Mouse (Mus musculus): ENCODE data around the gene Aftph.

The Aftph gene

GRCm38 (mm10) chr11:20647902-20648625 is 93.3 kb downstream of the Aftph start:
- DNase-seq (ENCODE audit: low read depth), result no peak

DNA sequence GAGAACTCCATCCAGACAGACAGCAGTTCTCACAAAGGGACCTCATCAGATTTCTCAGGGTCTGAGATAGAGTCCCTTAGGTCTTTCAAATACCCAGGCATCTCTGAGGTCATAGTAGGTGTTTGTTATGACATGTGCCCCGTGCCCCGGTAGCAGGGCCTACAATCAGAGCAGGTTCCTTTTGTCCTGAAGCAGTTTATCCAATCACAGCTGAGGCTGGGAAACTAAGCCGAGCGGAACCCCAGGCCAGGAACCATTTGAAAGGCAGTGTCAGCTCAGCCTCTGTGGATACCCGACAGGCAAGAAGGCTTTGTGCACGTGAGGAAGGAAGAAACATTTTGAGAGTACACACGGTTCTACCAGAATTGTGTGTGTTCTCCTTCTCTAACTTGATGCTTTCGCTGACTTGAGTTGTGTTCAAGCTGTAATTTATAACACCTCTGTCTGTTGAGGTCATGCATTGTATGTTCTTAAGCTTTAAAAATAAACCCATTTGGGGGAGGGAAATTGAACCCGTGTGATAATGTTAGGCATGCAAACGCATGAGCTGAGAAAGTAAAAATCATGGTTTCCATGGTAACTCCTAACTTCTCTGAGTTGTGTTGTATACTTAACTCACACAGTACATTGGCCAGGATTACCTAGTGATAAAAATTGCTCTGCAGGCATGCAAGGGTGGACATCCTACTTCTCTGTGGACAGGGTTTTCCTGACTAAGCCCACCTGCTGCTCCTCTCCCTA is 94.2 kb downstream of the Aftph start:
- DNase-seq (ENCODE audit: low read depth), result no peak

DNA sequence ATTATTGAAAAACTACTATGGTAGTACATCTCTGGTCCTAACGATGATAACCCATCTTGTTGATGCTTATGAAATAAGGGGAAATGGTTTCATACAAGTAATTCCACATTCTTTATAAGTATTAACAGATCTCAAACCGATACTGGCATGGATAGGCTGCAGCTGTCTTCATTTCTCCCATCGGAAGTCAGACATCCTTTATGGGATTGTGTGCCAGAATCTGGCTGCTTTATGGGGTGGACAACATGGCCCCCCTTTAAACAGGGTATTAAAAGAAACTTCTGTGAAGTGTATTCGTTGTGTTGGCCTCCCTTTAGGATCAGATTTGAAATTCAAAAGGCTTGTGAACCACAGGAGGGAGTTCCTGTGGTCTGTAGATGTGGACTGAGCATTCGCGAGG is 95.2 kb downstream of the Aftph start:
- no peak for DNase-seq (ENCODE audit: low read depth)

DNA sequence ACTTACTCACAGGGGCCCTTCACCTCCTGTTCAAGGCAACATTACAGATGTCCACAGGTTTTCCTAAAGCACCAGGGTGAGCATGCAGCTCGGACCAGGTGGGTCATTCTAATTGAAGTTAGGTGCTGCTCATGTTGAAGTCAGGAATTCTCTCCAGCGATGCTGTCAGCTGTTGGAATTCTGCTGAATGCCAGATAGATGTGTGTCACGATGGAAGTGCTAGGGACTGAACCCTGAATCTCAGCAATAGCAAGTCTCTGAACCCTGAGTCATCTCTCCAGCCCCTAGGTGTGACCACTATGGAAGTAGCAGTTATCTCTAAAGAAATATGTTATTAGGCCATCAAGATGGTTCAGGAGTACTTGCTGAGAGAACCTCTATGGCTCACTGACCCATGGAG is 95.9 kb downstream of the Aftph start:
- DNase-seq (ENCODE audit: low read depth), result no peak

DNA sequence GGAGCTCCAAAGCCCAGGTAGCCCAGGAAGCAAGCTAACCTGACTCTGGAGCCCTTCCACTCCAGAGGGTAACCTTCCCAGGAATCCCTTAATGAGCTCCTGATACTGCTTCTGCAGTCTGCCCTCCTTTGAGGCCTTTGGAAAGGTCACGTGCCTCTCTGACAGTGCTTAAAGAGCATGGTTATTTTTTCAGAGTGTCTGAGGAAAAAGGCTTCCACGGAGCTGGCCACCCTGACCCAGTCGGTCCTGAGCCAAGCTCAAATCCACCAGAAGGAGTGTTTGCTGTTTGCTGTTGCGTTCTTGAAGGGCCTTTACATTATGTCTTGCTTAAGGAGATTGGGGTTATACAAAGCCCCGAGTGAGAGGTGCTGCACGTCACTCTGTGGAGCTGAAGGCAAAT is 96.5 kb downstream of the Aftph start:
- DNase-seq (ENCODE audit: low read depth), result no peak

- DNase-seq (ENCODE audit: low read depth), result no peak
Measured at GRCm38 (mm10) chr11:20644166-20644565, 97.2 kb downstream of the Aftph start.

GRCm38 (mm10) chr11:20643161-20643560 is 98.2 kb downstream of the Aftph start:
- no peak for DNase-seq (ENCODE audit: low read depth)

DNA sequence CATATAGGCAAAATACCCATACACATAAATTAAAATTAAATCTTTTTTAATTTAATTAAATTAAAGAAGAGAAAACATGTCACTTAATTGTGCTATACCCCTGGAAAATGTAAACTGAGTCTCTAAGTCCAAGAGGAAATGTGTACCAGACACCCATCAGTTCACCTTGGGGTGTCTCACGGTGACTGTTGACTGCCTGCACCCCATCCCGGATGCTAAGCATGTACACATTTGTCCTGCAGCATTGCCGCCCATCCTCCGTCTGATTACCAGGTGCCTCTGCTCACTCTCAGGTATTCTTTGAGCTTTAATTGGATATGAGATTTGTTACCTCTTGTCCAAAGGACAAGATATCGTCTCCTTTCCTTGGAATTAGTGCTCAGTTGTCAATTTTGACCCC is 99.1 kb downstream of the Aftph start:
- DNase-seq (ENCODE audit: low read depth), result no peak

DNA sequence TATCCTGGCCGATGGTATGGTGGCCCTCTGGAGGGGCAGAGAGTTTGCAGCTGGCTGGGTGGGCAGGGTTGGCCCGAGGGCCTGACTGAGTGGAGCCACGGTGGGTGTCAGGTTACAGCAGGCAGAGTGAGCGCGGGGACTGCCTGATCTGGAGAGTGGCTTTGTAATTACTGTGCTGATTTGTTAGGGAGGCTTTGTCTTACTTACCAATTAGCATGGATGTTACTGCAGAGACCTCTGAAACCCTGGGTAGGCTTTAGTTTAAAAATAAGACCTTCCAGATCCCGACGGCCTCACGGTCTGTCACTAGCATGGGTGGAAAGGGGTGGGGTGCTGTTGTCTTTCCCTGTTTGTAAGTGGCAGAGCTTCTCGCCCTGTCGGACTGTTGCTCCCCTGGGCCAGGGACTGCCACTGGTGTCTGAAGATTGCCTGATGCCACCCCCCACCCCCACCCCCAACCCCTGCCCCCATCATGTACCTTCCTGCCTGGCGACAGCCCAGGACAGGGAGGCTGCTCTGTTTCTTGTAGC is 101.4 kb downstream of the Aftph start:
- peak; percentile 76 for DNase-seq (ENCODE audit: low read depth)

DNA sequence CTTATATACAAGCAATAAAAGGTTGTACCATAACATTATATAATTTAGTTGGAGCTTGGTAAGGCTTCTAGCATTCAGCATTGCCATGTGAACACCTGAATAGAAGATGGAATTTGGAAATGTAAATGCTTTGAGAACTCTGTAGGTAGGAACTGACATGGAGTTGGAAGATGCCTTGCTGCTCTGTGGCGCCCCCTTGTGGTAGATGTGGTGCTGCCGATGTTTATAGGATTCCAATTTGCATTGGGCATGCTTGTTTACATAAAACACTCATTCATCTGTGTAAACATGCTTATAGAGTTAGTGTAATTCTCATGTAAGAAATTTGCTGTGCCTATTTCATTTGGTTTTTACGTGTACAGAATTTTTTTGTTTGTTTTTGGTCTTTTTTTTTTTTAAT is 102.5 kb downstream of the Aftph start:
- DNase-seq (ENCODE audit: low read depth), result peak; percentile 75

- DNase-seq (ENCODE audit: low read depth), result no peak
Measured at GRCm38 (mm10) chr11:20637060-20637459, 104.3 kb downstream of the Aftph start.

GRCm38 (mm10) chr11:20636114-20636513 is 105.3 kb downstream of the Aftph start:
- no peak for DNase-seq (ENCODE audit: low read depth)

GRCm38 (mm10) chr11:20635646-20636045 is 105.7 kb downstream of the Aftph start:
- DNase-seq (ENCODE audit: low read depth), result no peak
